Mouse (Mus musculus) frontal cortex, postnatal 14 days (tissue): Measurements from ENCODE around the gene Il33.
"Not testable (repeated sequence)": the region's sequence is repeated elsewhere in the genome, so short reads cannot be mapped to it uniquely, and the experiment has no call there.

Source experiments
- DNase-seq, 2 experiments: peaks; one replicate each; pipeline ENCODE4 v3.0.0; 2022; ENCODE audit warnings: low spot score in 2 of 2

The Il33 gene

GRCm38 (mm10) chr19:29937445-29937844 lies 12.5 kb downstream of the Il33 start:
- DNase-seq, result no peak

DNA sequence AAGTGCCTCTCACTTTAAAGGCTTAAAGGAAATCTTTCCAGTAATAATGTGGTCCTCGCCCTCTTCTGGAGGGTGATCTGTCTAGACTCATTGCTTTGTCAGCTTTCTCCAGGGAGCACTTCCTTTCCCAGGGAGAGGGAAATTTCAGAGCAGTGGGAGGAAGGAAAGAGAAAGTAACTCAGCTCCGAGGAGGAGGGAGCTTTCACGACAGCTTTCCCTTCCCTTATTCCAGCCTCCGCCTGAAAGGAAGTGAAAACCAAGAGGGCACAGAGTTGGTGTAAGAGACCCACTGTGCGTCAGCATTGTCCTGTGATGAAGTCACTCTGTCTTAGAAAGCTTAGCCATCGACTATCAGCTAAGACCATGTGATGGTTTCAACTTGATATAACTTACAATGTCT lies 15.3 kb downstream of the Il33 start:
- DNase-seq, result no peak

- no peak for DNase-seq
Measured at GRCm38 (mm10) chr19:29941208-29941607, 16.3 kb downstream of the Il33 start.

GRCm38 (mm10) chr19:29942358-29942757 lies 17.4 kb downstream of the Il33 start:
- no peak for DNase-seq

- DNase-seq, result no peak
Measured at GRCm38 (mm10) chr19:29944426-29944825, 19.5 kb downstream of the Il33 start.

GRCm38 (mm10) chr19:29944935-29945334 lies 20.0 kb downstream of the Il33 start:
- not testable (repeated sequence) for DNase-seq

DNA sequence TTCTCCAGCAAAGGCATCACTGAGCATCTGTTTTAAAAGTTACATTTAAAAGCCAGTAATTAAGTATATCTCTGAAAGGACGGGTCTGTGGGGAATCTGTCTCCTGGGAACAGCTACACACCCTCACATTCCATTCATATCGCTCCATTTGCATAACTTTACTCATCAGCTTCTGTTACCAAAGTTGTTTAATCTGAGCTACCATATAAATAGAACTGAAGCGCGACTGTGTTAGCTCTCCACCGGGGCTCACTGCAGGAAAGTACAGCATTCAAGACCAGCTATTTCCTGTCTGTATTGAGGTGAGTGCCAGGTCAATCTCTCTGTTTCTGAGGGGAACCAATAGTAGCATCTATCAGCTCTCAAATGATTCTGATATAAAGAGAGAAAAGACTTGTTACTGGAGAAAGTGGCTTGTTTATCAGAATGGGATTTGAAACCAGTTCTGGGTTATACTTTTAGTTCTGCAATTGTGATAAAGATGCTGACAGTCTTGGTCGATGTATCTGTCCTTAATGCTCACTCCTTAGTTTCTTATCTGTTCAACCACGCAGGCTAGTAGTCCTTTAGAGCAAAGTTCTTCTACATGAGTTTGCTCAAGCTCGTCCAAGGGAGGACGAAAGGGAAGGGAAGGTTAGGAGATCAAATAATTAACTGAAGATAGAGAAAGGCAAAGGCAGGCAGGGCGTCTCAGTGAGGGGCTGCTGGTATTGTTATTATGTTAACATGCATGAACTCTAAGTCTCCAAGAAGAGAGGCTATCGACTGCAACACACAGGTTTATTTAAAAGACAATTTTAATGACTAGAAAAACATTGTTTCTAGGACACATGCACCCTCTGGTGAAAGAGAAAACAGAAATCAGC lies 20.9 kb downstream of the Il33 start:
- no peak for DNase-seq

DNA sequence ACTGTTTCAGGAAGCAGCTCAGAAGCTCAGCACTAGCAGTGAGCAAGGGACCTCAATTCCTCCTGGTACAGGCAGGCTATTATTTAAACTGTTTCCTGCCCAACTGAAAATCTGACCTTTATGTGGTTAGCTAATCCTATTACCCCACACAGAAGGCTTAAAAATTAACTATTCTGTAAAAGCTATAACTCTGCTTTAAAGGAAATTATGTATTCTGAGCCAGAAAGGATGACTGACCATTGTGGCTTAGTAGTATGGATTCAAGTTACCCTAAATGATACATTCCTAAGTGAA lies 21.5 kb downstream of the Il33 start:
- no peak for DNase-seq

DNA sequence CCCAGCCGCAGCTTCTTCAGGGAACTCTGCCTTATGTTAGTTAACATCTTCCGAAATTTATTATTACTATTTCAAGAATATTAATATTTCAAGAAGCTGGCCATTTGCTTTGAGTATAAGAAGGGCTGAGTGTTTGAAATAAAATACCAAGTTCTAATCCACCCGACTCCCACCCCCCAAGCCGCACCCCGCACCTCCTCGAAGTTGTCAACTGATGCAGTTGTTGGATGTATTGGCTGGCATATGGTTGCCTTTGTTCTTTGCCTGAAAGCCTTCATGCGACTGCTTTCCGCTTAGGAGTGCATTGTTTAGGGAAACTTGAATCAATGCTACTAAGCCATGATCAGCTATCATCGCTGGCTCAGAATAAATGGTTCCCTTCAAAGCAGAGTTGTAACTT lies 22.1 kb downstream of the Il33 start:
- no peak for DNase-seq

GRCm38 (mm10) chr19:29947891-29948801 lies 23.2 kb downstream of the Il33 start:
- peak; percentile 59 to 61 for DNase-seq

GRCm38 (mm10) chr19:29952538-29952937 lies 27.6 kb downstream of the Il33 start:
- DNase-seq, result no peak

GRCm38 (mm10) chr19:29953833-29954232 lies 28.9 kb downstream of the Il33 start:
- no peak for DNase-seq

- no peak for DNase-seq
Measured at GRCm38 (mm10) chr19:29955454-29955853, 30.5 kb downstream of the Il33 start.

DNA sequence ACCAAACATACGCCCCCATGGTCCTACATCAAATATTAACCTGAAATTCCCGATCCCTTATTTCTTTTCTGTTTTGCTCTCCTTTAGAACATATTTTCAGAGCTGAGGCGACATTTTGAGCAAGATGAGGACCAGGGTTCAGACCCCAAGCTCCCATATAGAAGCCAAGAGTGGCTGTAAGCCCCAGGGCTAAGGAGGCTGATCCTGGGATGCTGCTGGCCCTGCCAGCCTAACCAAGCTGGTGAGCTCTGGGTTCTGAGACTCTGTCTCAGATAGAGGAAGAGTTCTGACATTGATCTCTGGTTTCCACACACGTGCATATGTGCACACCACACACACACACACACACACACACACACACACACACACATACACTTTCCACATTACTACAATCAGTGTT lies 36.0 kb downstream of the Il33 start:
- DNase-seq, result no peak

DNA sequence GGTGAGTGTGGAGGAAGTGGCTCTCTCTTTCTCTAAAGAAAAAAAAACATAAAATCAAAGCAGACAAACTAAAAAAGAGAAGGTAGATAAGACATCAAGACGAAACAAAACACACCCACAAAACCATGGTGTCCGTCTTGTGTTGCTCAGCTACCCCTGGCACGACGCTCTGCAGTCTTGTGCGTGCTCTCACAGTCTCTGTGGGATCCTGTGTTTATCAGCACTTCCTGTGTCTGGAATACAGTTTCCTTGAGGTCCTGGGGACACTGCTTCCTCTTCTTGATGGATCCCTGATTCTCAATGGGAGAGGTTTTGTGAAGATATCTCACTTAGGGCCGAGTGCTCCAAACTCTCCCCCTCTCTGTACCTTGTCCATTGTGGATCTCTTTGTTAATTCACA lies 36.9 kb downstream of the Il33 start:
- DNase-seq, result no peak

- no peak for DNase-seq
Measured at GRCm38 (mm10) chr19:29963598-29964092, 38.7 kb downstream of the Il33 start.

DNA sequence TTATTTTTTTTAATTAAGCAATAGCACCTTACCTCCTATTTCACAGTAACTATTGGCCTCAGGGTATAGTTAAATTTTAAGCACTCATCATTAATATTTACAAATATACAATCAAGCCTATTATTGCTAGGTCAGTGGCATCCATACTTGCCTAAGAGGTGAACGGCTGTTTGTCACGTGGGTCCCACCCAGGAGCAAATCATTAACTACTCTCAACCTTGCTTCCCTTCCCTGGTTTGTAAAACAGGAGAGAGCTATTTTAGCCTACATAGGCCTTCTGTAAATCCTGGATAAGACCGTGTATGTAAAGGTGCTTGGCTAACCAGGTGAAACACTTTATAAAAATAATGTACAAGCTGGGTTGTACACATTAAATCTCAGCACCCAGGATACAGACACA lies 43.0 kb downstream of the Il33 start:
- DNase-seq, result no peak

DNA sequence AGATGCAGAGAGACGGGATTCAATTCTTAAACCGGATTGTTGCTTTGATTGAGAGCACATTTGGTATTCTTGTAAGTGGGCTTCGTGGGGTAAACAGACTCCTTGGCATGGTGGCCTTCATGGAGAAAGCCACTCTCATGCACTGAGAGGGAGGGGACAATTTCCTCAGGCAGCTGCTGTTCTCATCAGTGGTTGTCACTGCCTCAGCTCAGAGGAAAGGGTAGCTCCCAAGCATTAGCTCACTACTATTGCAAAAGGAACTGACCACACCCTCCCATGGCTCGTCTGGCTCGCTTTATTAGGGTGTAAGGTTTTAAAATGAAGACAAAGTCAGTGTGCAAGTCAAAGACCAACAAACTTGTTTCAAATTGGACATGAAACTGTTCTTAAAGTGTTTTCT lies 48.5 kb downstream of the Il33 start:
- DNase-seq, result no peak

GRCm38 (mm10) chr19:29978847-29979246 lies 53.9 kb downstream of the Il33 start:
- no peak for DNase-seq

GRCm38 (mm10) chr19:29979452-29980089 lies 54.7 kb downstream of the Il33 start:
- no peak for DNase-seq

DNA sequence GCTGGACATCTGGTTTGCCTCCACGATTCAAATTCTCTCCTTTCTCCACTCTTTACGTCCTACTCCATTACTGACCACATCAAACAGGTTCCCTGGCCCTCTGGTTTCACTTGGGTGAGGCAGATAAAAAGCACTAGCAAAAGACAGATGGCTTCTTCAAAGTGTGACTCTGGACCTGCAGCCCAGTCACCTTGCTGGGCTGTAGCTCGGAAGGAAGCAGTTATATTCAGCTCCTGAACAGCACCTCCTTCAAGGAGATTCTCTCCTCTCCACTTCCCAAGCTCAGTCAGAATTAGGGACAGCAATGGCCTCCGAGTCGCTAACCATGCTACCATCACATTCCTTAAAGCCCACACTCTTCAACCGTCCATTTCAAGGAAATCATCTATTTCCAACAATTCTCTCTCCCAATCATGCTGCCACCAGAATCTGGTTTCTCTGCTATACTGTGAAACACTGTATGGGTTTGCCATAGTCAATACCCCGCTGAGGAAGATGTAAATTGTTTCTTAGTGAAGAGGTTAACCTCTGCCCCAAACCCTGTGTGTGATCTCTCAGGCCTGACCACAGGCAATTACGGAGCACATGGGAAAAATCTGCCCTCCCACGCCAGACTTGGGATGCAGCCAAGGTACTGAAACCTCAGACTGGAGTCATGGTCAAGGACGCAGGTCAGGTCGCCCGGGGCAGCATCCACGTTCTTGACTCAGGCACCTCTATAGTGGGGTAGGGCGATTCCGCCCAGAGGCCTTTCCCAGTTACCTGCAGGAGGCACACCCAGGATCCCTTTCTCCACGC lies 59.5 kb downstream of the Il33 start:
- DNase-seq, result no peak
